Mouse (Mus musculus) cerebral cortex, adult 2 months (tissue): ENCODE data around the gene Slc22a23.

Experiments used
- WGBS: fragments of 180-500 bp; shearing (Covaris S2); methylation state at CpG from one replicate; pipeline ENCODE4 v1.1.7; 2018; 5-methylcytosine and 5-hydroxymethylcytosine counted together

Gene Slc22a23

GRCm38 (mm10) chr13:34342286-34342890 lies 2.6 kb downstream of the Slc22a23 start:
- 17% methylated on average over 6 of the region's 6 CpGs for WGBS

GRCm38 (mm10) chr13:34336895-34337294 lies 8.1 kb downstream of the Slc22a23 start:
- WGBS = 98% methylated on average over 1 of the region's 1 CpGs

- 86% methylated on average over 2 of the region's 2 CpGs for WGBS
These were observed 10.1 kb downstream of the Slc22a23 start for GRCm38 (mm10) chr13:34334847-34335246.

GRCm38 (mm10) chr13:34332762-34333161 lies 12.2 kb downstream of the Slc22a23 start:
- 22% methylated on average over 7 of the region's 7 CpGs for WGBS

GRCm38 (mm10) chr13:34331399-34332186 lies 13.4 kb downstream of the Slc22a23 start:
- 76% methylated on average over 7 of the region's 7 CpGs for WGBS

GRCm38 (mm10) chr13:34329589-34329988 lies 15.4 kb downstream of the Slc22a23 start:
- WGBS = 90% methylated on average over 4 of the region's 4 CpGs

GRCm38 (mm10) chr13:34326992-34327391 lies 18.0 kb downstream of the Slc22a23 start:
- 91% methylated on average over 1 of the region's 1 CpGs for WGBS

GRCm38 (mm10) chr13:34323361-34323760 lies 21.6 kb downstream of the Slc22a23 start:
- WGBS = 81% methylated on average over 2 of the region's 2 CpGs

GRCm38 (mm10) chr13:34320482-34320881 lies 24.5 kb downstream of the Slc22a23 start:
- 89% methylated on average over 4 of the region's 4 CpGs for WGBS

GRCm38 (mm10) chr13:34317051-34317450 lies 27.9 kb downstream of the Slc22a23 start:
- 80% methylated on average over 4 of the region's 4 CpGs for WGBS

- WGBS = 71% methylated on average over 6 of the region's 6 CpGs
These were observed 28.5 kb downstream of the Slc22a23 start for GRCm38 (mm10) chr13:34316511-34316910.

GRCm38 (mm10) chr13:34313033-34313491 lies 31.9 kb downstream of the Slc22a23 start:
- 14% methylated on average over 4 of the region's 4 CpGs for WGBS

- WGBS = 75% methylated on average over 2 of the region's 2 CpGs
These were observed 32.5 kb downstream of the Slc22a23 start for GRCm38 (mm10) chr13:34312346-34313002.

GRCm38 (mm10) chr13:34311593-34311992 lies 33.4 kb downstream of the Slc22a23 start:
- WGBS = 89% methylated on average over 2 of the region's 2 CpGs

GRCm38 (mm10) chr13:34308604-34308927 lies 36.4 kb downstream of the Slc22a23 start:
- 84% methylated on average over 3 of the region's 3 CpGs for WGBS

- WGBS = 66% methylated on average over 7 of the region's 7 CpGs
These were observed 37.0 kb downstream of the Slc22a23 start for GRCm38 (mm10) chr13:34307696-34308603.

- 100% methylated on average over 2 of the region's 2 CpGs for WGBS
These were observed 38.9 kb downstream of the Slc22a23 start for GRCm38 (mm10) chr13:34305964-34306671.

GRCm38 (mm10) chr13:34304896-34305295 lies 40.1 kb downstream of the Slc22a23 start:
- WGBS = 93% methylated on average over 3 of the region's 3 CpGs

- WGBS = 52% methylated on average over 6 of the region's 6 CpGs
These were observed 41.5 kb downstream of the Slc22a23 start for GRCm38 (mm10) chr13:34303386-34304016.

GRCm38 (mm10) chr13:34301585-34301984 lies 43.4 kb downstream of the Slc22a23 start:
- WGBS = 38% methylated on average over 3 of the region's 3 CpGs
